Mouse (Mus musculus) embryo, embryonic 10.5 days (tissue): ENCODE measurements at regions not wholly inside any gene's neighbourhood (a gene's known extent, or its start where the extent isn't known, plus 50 kb on each side); places are given as distances from the start of the nearest gene placed in this dataset.

Experiments
- DNase-seq: peaks from one replicate; pipeline ENCODE4 v3.0.0-alpha.2; 2015; ENCODE audit warnings: low spot score

DNA sequence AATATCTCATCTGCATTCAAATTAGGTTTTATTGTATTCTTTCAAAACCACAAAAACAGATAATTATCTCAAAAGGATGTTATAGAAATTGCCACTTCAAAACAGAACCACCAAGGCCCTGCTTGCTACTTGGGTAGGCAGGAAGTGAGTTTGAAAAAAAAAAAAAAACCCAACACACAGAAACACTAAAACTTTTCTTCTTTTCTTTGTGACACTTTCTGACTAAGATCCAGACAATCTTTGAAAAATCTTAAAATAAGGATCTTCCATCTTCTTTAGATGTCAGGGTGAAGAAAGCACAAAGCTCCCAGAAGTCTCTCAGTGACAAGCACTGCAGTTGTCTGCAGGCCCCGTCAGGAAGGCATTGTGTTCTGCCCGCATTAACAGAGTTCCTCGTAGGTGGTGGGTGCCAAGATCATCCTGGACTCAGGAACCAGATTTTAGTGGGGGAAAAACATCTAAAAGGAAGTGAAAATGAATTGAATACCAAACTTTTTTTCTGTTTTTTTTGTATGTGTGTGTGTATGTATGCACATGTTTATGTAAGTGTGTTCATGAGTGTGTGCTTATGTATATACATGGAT, 154.0 kb downstream of the Dusp6 start:
- peak; percentile 41 for DNase-seq

GRCm38 (mm10) chr10:99417591-99417990, 154.6 kb downstream of the Dusp6 start:
- DNase-seq: peak; percentile 38

- DNase-seq: no peak
Measured at GRCm38 (mm10) chr10:99418497-99418896, 155.5 kb downstream of the Dusp6 start.

DNA sequence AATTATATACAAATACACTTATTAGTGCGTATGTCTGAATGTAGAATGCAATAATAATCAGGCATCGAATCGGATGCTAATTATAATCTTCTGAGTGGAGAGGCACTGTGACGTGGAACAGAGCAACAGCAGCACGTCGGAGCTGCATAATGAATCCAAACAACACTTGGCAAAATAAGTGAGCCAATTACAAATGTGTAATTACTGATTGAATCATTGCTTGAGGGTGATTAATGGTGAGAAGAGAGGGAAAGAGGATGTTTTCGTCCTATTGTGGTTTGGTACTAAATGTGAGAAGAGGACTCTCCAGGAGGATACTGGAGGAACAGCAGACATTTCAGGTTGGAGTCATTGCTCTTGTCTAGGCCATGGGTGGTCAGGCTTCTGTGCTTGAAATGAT, 156.5 kb downstream of the Dusp6 start:
- no peak for DNase-seq

DNA sequence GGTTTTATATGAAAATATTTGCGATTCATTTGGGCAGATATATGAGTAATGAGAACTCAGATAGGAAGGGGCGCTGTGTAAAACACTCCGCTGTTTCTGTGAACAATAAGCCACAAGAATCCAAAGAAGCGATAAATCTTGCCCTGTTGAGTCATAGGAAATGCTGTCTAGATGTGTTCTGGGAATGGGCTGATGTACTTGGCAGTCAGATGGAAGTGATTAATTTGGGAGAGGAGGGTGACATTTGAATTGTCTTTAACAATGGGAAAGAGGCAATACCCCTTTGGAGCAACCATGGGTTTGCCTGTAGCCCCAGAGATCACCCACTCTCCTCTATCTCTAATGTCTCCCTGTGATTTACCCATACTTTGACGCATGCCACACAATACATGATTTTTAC, 160.4 kb downstream of the Dusp6 start:
- no peak for DNase-seq

DNA sequence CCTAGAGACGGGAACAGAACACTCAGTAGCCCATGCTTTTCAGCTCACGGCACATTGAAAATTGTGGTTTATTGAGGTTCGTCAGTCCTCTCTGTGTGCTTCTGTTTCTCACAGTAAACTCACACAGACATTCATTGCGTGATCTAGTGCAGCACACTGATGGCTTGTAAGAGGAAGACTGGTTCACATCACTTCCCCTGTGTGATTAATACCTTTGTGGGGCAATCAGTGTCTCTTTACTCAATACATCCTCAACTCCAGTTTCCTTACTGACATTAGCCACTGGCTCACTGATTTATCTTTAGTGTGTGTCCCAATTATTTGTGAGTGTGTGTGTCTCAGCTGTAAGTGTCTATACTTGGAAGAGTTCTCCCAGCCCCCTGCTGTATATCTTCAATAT, 162.2 kb downstream of the Dusp6 start:
- DNase-seq: no peak

GRCm38 (mm10) chr10:99430175-99430574, 167.1 kb downstream of the Dusp6 start:
- peak; percentile 51 for DNase-seq

DNA sequence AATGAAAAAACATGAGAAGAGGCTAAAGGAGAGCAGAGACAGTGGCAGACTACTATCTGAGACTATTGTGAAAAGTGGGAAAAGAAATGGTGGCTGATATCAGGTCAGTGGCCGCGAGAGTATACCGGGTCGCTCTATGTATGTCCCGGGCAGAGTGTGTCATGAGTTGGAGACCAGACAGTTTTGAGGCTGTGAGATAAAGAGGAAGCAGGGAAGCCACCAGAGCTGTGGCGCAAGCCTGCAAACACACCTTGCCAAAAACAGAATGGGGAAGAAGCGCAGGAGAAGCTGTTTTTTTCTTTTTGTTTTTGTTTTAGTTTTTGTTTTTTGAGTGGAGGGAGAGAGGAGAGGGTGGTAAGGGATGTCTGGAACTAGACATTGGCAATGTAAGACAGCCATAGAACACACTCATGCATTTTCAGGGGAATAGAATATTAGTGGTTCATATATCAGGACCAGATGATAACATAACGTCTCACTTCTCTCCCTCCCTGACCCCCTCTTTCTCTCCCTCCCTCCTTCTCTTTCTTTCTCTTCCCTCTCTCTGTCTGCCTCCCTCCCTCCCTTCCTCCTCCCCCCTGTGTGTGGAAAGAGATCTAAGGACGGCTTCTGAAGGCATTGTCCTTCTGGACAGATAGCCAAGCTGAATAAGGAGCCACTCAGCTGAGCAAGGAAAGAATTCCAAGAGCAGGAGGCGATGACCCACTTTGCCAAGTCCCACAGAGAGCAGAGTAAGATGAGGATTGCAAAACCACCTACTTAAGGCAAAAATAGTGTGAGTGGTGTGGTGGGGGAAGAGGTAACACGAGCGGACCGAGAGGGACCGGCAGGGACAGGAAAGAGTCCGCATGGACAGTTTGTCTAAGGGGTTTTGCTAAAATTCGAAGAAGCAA, 167.9 kb downstream of the Dusp6 start:
- no peak for DNase-seq

- DNase-seq: no peak
Measured at GRCm38 (mm10) chr10:99437060-99437459, 174.0 kb downstream of the Dusp6 start.

DNA sequence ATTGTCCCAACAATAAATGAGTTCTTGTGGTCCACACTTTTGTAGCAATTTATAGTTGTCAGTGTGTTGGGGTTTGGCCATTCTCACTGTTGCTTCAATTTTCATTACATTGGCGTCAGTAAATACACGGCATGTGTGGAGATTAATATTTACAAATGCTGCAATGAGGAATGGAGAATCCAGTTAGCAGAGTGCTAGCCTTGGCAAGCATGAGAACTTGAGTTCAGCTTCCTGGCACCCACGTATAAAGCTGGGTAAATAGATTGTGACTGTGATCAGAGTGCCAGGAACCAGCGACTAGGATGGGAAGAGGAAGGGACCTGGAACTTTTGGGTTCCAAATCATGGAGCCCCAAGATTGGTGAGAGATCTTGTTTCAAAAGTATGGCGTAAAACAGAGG, 177.1 kb downstream of the Dusp6 start:
- DNase-seq: no peak

- no peak for DNase-seq
Measured at GRCm38 (mm10) chr10:99441014-99441413, 178.0 kb downstream of the Dusp6 start.

DNA sequence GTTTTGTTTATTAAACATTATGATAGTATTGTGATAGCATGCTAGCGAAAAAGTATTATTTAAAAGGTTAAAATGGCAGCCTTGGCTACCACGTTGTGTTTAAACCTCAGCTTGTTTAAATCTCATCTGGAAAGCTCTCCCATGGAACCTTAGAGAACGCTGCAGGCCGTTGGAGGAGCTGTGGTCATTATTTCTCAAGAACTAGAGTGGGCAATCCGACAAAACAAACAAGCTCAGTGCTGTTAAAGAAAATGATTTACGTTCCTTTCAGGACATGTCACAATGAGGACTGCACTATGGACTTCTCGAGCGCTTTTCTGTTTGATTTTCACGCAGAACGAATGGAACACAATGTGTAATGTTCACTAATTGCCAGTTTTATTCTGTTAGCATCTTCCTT, 178.9 kb downstream of the Dusp6 start:
- no peak for DNase-seq

- no peak for DNase-seq
Measured at GRCm38 (mm10) chr10:99443453-99444170, 180.6 kb downstream of the Dusp6 start.

GRCm38 (mm10) chr10:99450714-99451625, 187.9 kb downstream of the Dusp6 start:
- DNase-seq: peak; percentile 80

- peak; percentile 64 for DNase-seq
Measured at GRCm38 (mm10) chr10:99451639-99452417, 188.8 kb downstream of the Dusp6 start.

- DNase-seq: no peak
Measured at GRCm38 (mm10) chr10:99456180-99456579, 193.1 kb downstream of the Dusp6 start.

- no peak for DNase-seq
Measured at GRCm38 (mm10) chr10:99458047-99458446, 195.0 kb downstream of the Dusp6 start.

- DNase-seq: no peak
Measured at GRCm38 (mm10) chr10:99459171-99459660, 196.2 kb downstream of the Dusp6 start.

DNA sequence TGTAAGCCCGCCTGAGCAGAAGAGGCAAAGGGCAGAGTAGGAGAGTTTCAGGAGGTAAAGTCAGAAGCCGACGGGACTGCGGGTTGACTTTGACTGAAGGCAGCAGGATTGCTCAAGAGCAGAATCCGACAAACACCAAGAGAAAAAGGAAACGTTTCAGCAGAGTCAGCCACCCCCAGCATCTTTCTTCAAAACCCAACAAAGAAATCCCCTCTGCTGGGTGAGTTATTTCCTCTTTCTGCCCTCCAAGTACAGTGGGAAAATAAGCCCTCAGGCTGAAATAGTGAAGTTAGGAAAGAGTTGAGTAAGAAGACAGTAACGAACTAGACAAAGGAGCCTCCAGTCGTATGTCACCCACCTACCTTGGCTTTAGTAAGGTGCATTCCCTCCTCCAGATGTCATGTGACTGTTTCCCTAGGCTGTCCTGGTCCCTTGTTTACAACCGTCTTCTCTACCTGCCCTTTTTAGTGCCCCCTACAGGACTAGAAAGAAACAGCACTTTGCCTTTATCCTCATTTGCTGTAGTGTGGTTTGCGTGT, 196.9 kb downstream of the Dusp6 start:
- peak; percentile 70 for DNase-seq

DNA sequence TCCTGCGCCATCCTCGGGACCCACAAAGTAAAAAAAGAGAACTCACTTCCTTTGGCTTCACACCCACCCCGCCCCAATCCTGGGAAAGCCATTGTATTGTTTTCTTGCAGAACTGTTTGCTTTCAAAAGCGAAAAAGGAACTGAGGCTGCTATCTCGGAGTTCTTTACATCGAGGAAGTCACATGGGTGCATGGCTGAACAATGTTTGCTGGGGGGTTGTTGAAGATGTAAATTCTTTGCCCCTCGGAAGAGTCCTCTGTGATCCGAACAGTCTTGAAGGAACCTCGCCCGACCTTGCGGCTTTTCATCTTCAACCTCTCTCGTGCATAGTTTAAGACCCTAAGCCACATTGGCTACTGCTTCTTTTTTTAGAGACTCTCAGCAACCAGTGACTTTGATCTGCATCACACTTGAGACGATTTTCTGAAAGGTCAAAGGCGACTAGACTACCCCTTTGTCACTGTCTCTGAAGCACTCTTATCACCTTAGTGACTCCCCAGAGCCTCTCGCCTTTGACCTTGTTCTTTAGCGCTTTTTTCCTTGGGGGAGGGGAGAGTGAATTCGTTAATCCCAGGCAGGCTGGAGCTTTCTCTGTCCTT, 197.9 kb downstream of the Dusp6 start:
- DNase-seq: peak; percentile 94
